Mouse (Mus musculus) splenic B cell, adult 2 months (primary cell): ENCODE measurements around the gene Adprm.
"Not testable (repeated sequence)": the region's sequence is repeated elsewhere in the genome, so short reads cannot be mapped to it uniquely, and the experiment has no call there.

Experiments
- DNase-seq: peaks from one replicate; pipeline ENCODE4 v3.0.0-alpha.2; 2011; ENCODE audit warnings: low read depth, low spot score
- H3K27me3 ChIP-seq: 2 replicates; pipeline ENCODE4 v1.6.1; 2012; ENCODE audit warnings: mild to moderate bottlenecking, low read length, moderate library complexity, mixed read lengths; ENCODE audit not compliant: control insufficient read depth, poor library complexity, insufficient read depth, severe bottlenecking
- H3K36me3 ChIP-seq: 2 replicates; pipeline ENCODE4 v1.6.1; 2012; ENCODE audit warnings: mild to moderate bottlenecking, low read length, moderate library complexity, mixed read lengths; ENCODE audit not compliant: control insufficient read depth, poor library complexity, insufficient read depth, severe bottlenecking

Adprm gene

GRCm38 (mm10) chr11:67023191-67023590 lies 29.2 kb downstream of the Adprm start:
- H3K27me3 ChIP-seq, DNase-seq, H3K36me3 ChIP-seq: not testable (repeated sequence)

GRCm38 (mm10) chr11:67022354-67023115 lies 29.9 kb downstream of the Adprm start:
- no peaks in the 10 kb centered on the region for H3K27me3 ChIP-seq
- DNase-seq, result peak; percentile 53
- no peaks in the 10 kb centered on the region for H3K36me3 ChIP-seq

- DNase-seq, result peak; percentile 75
- H3K36me3 ChIP-seq, result no peaks in the 10 kb centered on the region
- no peaks in the 10 kb centered on the region for H3K27me3 ChIP-seq
Observed at GRCm38 (mm10) chr11:67020948-67021347, 31.4 kb downstream of the Adprm start.

- no peak for DNase-seq
- H3K36me3 ChIP-seq, result no peaks in the 10 kb centered on the region
Observed at GRCm38 (mm10) chr11:67019711-67020475, 32.5 kb downstream of the Adprm start.

GRCm38 (mm10) chr11:67017801-67018591 lies 34.4 kb downstream of the Adprm start:
- no peak for DNase-seq
- Histone ChIP-seq H3K36me3 (no peaks in the 10 kb centered on the region), H3K27me3 (no peaks in the 10 kb centered on the region)

More at GRCm38 (mm10) chr11:67019711-67020475, 32.5 kb downstream of the Adprm start:
- no peaks in the 10 kb centered on the region for H3K27me3 ChIP-seq

GRCm38 (mm10) chr11:67011635-67012034 lies 40.8 kb downstream of the Adprm start:
- Histone ChIP-seq H3K36me3 (no peaks in the 10 kb centered on the region), H3K27me3 (no peaks in the 10 kb centered on the region)
- no peak for DNase-seq

- Histone ChIP-seq H3K27me3 (no peaks in the 10 kb centered on the region), H3K36me3 (no peaks in the 10 kb centered on the region)
- DNase-seq, result no peak
Observed at GRCm38 (mm10) chr11:67010430-67010829, 42.0 kb downstream of the Adprm start.

GRCm38 (mm10) chr11:67008528-67008927 lies 43.9 kb downstream of the Adprm start:
- H3K27me3 ChIP-seq, result no peaks in the 10 kb centered on the region
- DNase-seq, result no peak
- no peaks in the 10 kb centered on the region for H3K36me3 ChIP-seq

GRCm38 (mm10) chr11:67007961-67008360 lies 44.4 kb downstream of the Adprm start:
- DNase-seq, result no peak
- Histone ChIP-seq H3K27me3 (no peaks in the 10 kb centered on the region), H3K36me3 (no peaks in the 10 kb centered on the region)

- no peaks in the 10 kb centered on the region for H3K27me3 ChIP-seq
- DNase-seq, result no peak
- no peaks in the 10 kb centered on the region for H3K36me3 ChIP-seq
Observed at GRCm38 (mm10) chr11:67002911-67003310, 49.5 kb downstream of the Adprm start.

GRCm38 (mm10) chr11:67001717-67002116 lies 50.7 kb downstream of the Adprm start:
- DNase-seq, result no peak

GRCm38 (mm10) chr11:67000671-67001070 lies 51.7 kb downstream of the Adprm start:
- no peak for DNase-seq
- Histone ChIP-seq H3K27me3 (no peaks in the 10 kb centered on the region), H3K36me3 (no peaks in the 10 kb centered on the region)

More at GRCm38 (mm10) chr11:67001717-67002116, 50.7 kb downstream of the Adprm start:
- no peaks in the 10 kb centered on the region for H3K36me3 ChIP-seq
- no peaks in the 10 kb centered on the region for H3K27me3 ChIP-seq

GRCm38 (mm10) chr11:66998467-66999403 lies 53.7 kb downstream of the Adprm start:
- no peaks in the 10 kb centered on the region for H3K36me3 ChIP-seq
- H3K27me3 ChIP-seq, result no peaks in the 10 kb centered on the region
- DNase-seq, result no peak

- DNase-seq, result no peak
- no peaks in the 10 kb centered on the region for H3K27me3 ChIP-seq
- no peaks in the 10 kb centered on the region for H3K36me3 ChIP-seq
Observed at GRCm38 (mm10) chr11:66996446-66996845, 55.9 kb downstream of the Adprm start.
